Mouse (Mus musculus) megakaryocyte, embryonic 14.5 days (primary cell): ENCODE results near the gene Fnbp1.

Source experiments
- FLI1 ChIP-seq: IDR thresholded peaks from 2 replicates; pipeline ENCODE4 v1.6.1; 2012; ENCODE audit warnings: low read length, inconsistent platforms, mixed read lengths
- GATA1 ChIP-seq: IDR thresholded peaks from 3 replicates; pipeline ENCODE4 v1.6.1; 2012; ENCODE audit warnings: mixed read lengths, low read length, inconsistent platforms, borderline replicate concordance

DNA sequence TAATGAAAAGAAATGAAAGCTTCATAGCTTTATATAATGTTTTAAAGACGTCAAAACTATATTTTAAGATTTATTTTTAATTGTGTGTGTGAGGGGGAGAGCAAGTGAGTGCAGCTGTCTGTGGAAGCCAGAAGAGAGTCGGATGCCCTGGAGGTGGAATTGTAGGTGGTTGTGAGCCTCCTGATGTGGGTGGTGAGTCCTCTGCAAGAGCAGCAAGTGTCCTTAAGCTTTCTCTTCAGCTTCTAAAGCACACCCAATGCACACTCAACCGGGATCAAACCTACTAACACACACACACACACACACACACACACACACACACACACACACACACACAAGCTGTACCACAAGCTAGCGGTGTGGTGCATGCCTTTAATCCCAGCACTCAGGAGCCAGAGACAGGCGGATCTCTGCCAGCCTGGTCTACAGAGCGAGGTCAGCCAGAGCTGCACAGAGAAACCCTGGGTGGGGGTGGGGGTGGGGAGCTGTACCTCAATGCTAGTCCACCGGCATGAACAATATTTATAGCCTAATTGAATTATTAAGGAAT is 74.0 kb downstream of the Fnbp1 start:
- no peak for TF ChIP-seq GATA1
- no peak for TF ChIP-seq FLI1
